11 mouse cellular contexts compared by ENCODE assay signal in genomic region chr13:114011019-114011418, GRCm38 (mm10).
DNase-seq lines count a peak whose midpoint lies in the region; ATAC-seq lines count a peak whose summit lies in the region.
"Had no signal": no experiment of that assay in that cellular context is flagged by ENCODE, and none has a peak within 500 bp of the region (broad histone marks: within the 10 kb centered on the region; RNA-seq: fewer than 3 reads in every experiment).

No protein-coding gene starts in this region.

- H3K9ac ChIP-seq in forebrain, embryonic 14.5 days (ENCODE audit: low read length): no peak overlapping the region
- no peak overlapping the region for H3K9ac ChIP-seq in hindbrain, embryonic 16.5 days (ENCODE audit: low read depth, low read length)
- H3K9ac ChIP-seq in neural tube, embryonic 15.5 days (replicated peaks): no peak overlapping the region

- H3K4me3 ChIP-seq in forebrain, embryonic 14.5 days (ENCODE audit: low read depth, low read length): no peak overlapping the region
- no peak overlapping the region for H3K4me3 ChIP-seq in hindbrain, embryonic 16.5 days (ENCODE audit: low read length)
- H3K4me3 ChIP-seq in neural tube, embryonic 15.5 days (replicated peaks): no peak overlapping the region

- H3K27me3 ChIP-seq in forebrain, embryonic 14.5 days (replicated peaks; ENCODE audit: control insufficient read depth, insufficient read depth, low read length): no peaks in the 10 kb centered on the region
- H3K27me3 ChIP-seq in hindbrain, embryonic 16.5 days (replicated peaks; ENCODE audit: control insufficient read depth, insufficient read depth, low read length): no peaks in the 10 kb centered on the region
- no peaks in the 10 kb centered on the region for H3K27me3 ChIP-seq in neural tube, embryonic 15.5 days (replicated peaks)

- H3K36me3 ChIP-seq in forebrain, embryonic 14.5 days (ENCODE audit: control insufficient read depth, insufficient read depth, low read length): no peaks in the 10 kb centered on the region
- no peaks in the 10 kb centered on the region for H3K36me3 ChIP-seq in hindbrain, embryonic 16.5 days (ENCODE audit: control insufficient read depth, insufficient read depth, low read length)
- no peaks in the 10 kb centered on the region for H3K36me3 ChIP-seq in neural tube, embryonic 15.5 days

- no peaks in the 10 kb centered on the region for H3K4me1 ChIP-seq in forebrain, embryonic 14.5 days (ENCODE audit: control insufficient read depth, insufficient read depth, low read length)
- H3K4me1 ChIP-seq in hindbrain, embryonic 16.5 days (ENCODE audit: control insufficient read depth, insufficient read depth, low read depth, low read length): no peaks in the 10 kb centered on the region
- H3K4me1 ChIP-seq in neural tube, embryonic 15.5 days: 0 out of 2 replicates have a peak, but pooled peaks cover 3% of the 10 kb centered on the region

- peak; percentile 14 for DNase-seq in gastrocnemius, postnatal 25 days
- DNase-seq in gastrocnemius, postnatal 4 days (ENCODE audit: low spot score in 2 of 2): no peak
- DNase-seq in forebrain, embryonic 14.5 days (ENCODE audit: low spot score): peak; percentile 13
- DNase-seq in ovary, postnatal 10 days (ENCODE audit: low spot score): no peak
- no peak for DNase-seq in right cerebral cortex, postnatal 4 days
- DNase-seq in right cerebral cortex, postnatal 25 days: no peak
- DNase-seq: cerebellum, adult 9-10 months; lung, postnatal 14 days; thymus, postnatal 4 days had no signal

- 0 out of 2 replicates have a peak, but pooled peaks have one; percentile 37 for ATAC-seq in forebrain, embryonic 14.5 days
- peak; percentile 75 for ATAC-seq in hindbrain, embryonic 16.5 days
- no peak for ATAC-seq in neural tube, embryonic 15.5 days (ENCODE audit: low FRiP score)

- WGBS in forebrain, embryonic 14.5 days: 38% methylated on average over 12 of the region's 12 CpGs
- WGBS in hindbrain, embryonic 16.5 days: 42% methylated on average over 12 of the region's 12 CpGs
- 46% methylated on average over 12 of the region's 12 CpGs for WGBS in neural tube, embryonic 15.5 days

- no peak overlapping the region for H3K27ac ChIP-seq in forebrain, embryonic 14.5 days (ENCODE audit: low read depth, low read length)
- no peak overlapping the region for H3K27ac ChIP-seq in hindbrain, embryonic 16.5 days (ENCODE audit: low read depth, low read length)
- no peak overlapping the region for H3K27ac ChIP-seq in neural tube, embryonic 15.5 days (replicated peaks)

- no peak overlapping the region for H3K4me2 ChIP-seq in forebrain, embryonic 14.5 days (ENCODE audit: low read length)
- H3K4me2 ChIP-seq in hindbrain, embryonic 16.5 days (ENCODE audit: low read length): peak overlapping the region; percentile 1; the same call in 1 of the 2 replicates
- peak overlapping the region; percentile 5 for H3K4me2 ChIP-seq in neural tube, embryonic 15.5 days

- no peaks in the 10 kb centered on the region for H3K9me3 ChIP-seq in forebrain, embryonic 14.5 days (replicated peaks; ENCODE audit: control insufficient read depth, low read length)
- no peaks in the 10 kb centered on the region for H3K9me3 ChIP-seq in hindbrain, embryonic 16.5 days (ENCODE audit: control insufficient read depth, low read length)
- no peaks in the 10 kb centered on the region for H3K9me3 ChIP-seq in neural tube, embryonic 15.5 days (replicated peaks)

Comparison
In these comparisons a context has a peak if more than half of its experiments do, and no peak if none do; other contexts are left out.
1. DNase-seq: peak in gastrocnemius, postnatal 25 days (single experiment) and forebrain, embryonic 14.5 days (single experiment); none in gastrocnemius, postnatal 4 days (0 of 2), ovary, postnatal 10 days (single experiment), right cerebral cortex, postnatal 4 days (single experiment) and right cerebral cortex, postnatal 25 days (single experiment).